Mouse (Mus musculus) 3134 (cell line): Measurements from ENCODE around the gene Gja10.

Source experiments
- DNase-seq: peaks from one replicate; pipeline ENCODE4 v3.0.0-alpha.2; 2011; ENCODE audit warnings: low spot score; ENCODE audit not compliant: insufficient read length; ENCODE audit errors: extremely low read depth

Gja10 gene

GRCm38 (mm10) chr4:32561555-32562095, 40.9 kb downstream of the Gja10 start:
- DNase-seq = no peak

DNA sequence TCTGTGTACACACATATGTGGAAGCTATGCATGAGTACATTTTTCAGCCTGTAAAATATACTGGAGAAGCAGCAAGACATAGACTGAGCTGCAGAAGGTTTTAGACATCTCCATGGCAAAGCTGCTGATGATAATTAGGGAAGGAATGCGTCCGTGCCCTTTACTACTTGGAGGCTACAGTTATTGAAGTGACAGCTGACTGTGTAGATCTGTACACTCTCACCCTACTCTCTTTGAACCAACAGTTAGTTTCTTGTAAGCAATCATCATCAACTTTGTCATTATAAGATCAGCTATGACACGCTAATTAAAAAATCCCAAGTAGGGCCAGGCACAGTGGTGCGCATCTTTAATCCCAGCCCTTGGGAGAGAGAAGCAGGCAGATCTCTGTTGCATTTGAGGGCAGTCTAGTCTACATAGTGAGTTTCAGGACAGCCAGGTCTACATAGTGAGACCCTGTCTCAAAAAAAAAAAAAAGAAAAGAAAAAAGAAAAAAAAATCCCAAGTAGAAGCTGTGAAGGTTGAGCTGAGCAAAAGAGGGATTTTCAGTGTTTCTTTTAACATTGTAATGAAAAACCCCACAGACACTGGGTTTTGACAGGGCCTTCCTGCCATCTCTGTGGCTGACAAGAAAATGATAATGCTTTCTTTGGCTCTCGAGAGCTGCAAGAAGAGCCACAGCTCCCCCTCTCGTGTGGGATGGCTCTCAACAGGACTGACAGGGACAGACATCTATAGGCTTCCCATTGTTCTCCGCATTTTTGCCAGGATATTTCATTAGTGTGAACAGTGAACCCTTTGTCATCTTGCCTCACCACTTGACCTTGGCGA, 41.6 kb downstream of the Gja10 start:
- no peak for DNase-seq

DNA sequence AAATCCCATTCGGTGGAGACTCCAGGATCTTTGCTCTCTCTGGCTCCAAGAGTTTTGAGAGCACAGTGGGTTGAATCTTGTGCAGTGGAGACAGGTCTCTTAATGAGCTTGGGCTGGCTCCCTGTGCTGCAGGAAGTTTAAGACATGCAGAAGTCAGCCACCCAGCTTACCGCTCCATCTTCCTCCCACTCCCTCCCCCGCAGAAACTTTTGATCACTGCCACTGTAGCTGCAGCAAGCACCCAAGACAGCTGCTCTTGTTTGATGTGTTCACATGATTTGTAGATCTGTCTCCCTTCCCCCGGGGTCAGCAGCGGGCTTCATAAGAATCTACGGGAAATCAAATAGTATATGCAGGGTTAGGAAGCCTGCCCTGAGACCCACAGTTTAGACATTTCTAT, 42.3 kb downstream of the Gja10 start:
- DNase-seq = no peak

DNA sequence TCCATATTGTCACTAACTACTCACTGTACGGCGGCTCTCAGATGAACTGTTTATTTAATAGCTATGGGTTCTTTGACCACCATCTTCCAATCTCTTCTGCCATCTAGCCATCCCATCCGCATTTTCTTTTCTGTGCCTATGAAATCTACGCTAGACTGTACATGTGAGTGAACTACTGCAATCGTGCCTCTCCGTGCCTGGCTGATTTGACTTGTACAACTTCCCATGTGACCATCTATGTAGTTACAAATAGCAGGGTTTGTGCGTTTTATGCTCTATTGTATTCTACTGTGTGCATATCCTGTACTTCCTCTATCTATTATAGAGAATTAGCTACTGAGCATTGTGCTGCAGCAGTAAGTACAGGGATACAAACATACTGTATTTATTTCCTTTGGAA, 47.1 kb downstream of the Gja10 start:
- DNase-seq = no peak

DNA sequence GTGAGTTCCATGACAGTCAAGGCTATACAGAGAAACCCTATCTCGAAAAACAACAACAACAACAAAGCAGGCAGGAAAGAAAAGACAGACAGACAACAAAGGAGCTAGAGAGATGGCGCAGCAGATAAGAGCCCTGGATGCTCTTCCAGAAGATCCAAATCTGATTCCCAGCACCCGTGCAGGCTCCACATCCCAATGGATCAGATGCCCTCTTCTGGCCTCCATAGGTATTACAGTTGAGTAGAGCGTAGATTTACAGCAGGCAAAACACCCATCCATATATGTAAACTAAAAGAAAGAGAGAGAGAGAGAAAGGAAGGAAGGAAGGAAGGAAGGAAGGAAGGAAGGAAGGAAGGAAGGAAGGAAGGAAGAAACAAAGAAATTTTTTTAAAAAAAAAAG, 51.2 kb downstream of the Gja10 start:
- DNase-seq = no peak

- DNase-seq = no peak
Measured at GRCm38 (mm10) chr4:32549150-32549549, 53.4 kb downstream of the Gja10 start.
